Mouse (Mus musculus) embryonic facial prominence, embryonic 14.5 days (tissue): ENCODE results near the gene Ddah1. TPM values are rescaled to one million over a fixed set of nuclear protein-coding genes. Genes with fewer than 3 reads are reported as not detected.

ENCODE experiments used
- ATAC-seq: fragments of 200-750 bp; cut with Nextera tagmentation; 2 replicates; pipeline ENCODE4 v1.8.0; 2017; ENCODE audit warnings: low read depth, moderate number of reproducible peaks, moderate TSS enrichment
- DNase-seq: peaks from one replicate; pipeline ENCODE4 v3.0.0-alpha.2; 2015; ENCODE audit warnings: low spot score
- H3K27ac ChIP-seq: fragments of 300-500 bp; sonication (generic); replicated peaks from 2 replicates; pipeline ENCODE4 v1.5.1; 2014; ENCODE audit warnings: low read depth, mild to moderate bottlenecking, low read length, moderate library complexity
- H3K27me3 ChIP-seq: fragments of 300-500 bp; sonication (generic); replicated peaks from 2 replicates; pipeline ENCODE4 v1.6.1; 2014; ENCODE audit warnings: low read length; ENCODE audit not compliant: control insufficient read depth, insufficient read depth
- H3K36me3 ChIP-seq: fragments of 300-500 bp; sonication (generic); 2 replicates; pipeline ENCODE4 v1.6.1; 2014; ENCODE audit warnings: low read length, mixed read lengths; ENCODE audit not compliant: control insufficient read depth, insufficient read depth
- H3K4me1 ChIP-seq: fragments of 300-500 bp; sonication (generic); 2 replicates; pipeline ENCODE4 v1.6.1; 2014; ENCODE audit warnings: antibody characterized with exemption, low read length; ENCODE audit not compliant: control insufficient read depth, insufficient read depth
- H3K4me2 ChIP-seq: fragments of 300-500 bp; sonication (generic); 2 replicates; pipeline ENCODE4 v1.6.1; 2014; ENCODE audit warnings: low read depth, mild to moderate bottlenecking, low read length, moderate library complexity, mixed read lengths
- H3K4me3 ChIP-seq: fragments of 300-500 bp; sonication (generic); 2 replicates; pipeline ENCODE4 v1.5.1; 2014; ENCODE audit warnings: low read depth, mild to moderate bottlenecking, low read length
- H3K9ac ChIP-seq: fragments of 300-500 bp; sonication (generic); 2 replicates; pipeline ENCODE4 v1.6.1; 2014; ENCODE audit warnings: low read depth, mild to moderate bottlenecking, low read length, moderate library complexity, mixed read lengths
- H3K9me3 ChIP-seq: fragments of 300-500 bp; sonication (generic); 2 replicates; pipeline ENCODE4 v1.6.1; 2016; ENCODE audit warnings: low read length; ENCODE audit not compliant: control insufficient read depth
- WGBS: fragments of 180-500 bp; shearing (Covaris S2); extraction: QIAGEN DNeasy Blood & Tissue Kit; methylation state at CpG from one replicate; pipeline ENCODE4 v1.1.7; 2014; 5-methylcytosine and 5-hydroxymethylcytosine counted together
- polyA plus RNA-seq: library from polyadenylated mRNA; unstranded; fragments of >200 nt; fragmentation: Nextera tagmentation; extraction: Ambion mirVana; gene quantifications from 2 replicates; pipeline ENCODE4 v1.2.1, GENCODE M21; 2014

Ddah1 gene
- polyA plus RNA-seq, 1 experiment from 2014 or later, result 50.9 TPM

DNA sequence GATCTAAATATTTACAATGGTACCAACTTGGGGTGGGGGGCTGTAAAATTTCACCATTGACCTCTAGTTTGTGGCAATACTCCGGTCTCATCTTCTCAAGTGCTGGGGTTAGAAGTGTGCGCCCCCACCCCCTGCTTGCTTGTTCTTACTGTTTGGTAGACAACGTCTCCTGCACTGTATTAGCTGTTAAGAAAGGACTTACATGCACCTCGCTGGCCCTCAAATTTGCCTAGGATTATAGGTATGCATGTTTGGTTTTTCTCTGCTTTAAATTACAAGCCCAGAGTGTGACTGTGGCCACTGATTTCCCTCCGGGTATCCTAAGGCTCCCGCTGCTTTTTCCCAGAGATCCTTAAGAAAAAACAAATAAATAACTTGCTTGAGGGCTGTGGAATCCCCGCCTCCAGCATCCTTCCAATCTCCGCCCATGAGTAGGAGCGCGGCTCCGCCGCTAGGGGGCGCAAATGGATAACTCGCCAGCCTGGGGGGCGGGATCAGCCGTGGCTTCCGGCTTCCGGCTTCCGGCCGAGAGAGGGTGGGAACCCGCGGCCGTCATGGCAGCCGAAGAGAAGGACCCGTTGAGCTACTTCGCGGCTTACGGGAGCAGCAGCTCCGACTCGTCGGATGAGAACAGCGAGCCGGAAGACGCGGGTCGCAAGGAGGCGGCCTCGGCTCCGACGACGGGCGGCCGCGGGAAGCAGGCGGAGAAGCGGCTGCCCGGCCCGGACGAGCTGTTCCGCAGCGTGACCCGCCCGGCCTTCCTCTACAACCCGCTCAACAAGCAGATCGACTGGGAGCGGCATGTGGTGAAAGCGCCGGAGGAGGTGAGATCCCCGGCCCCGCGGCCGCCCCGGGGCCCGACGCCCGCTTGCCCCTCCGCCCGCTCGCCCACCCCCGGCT, 179.3 kb downstream of the Ddah1 start, which contains the start of gene 2410004B18Rik:
2410004B18Rik (plus strand) TSS at position 510 of the 900 bp plus-strand sequence.
- peaks cover 6% of the 10 kb centered on the region; the same call in 1 of the 2 replicates for H3K4me1 ChIP-seq
- no peaks in the 10 kb centered on the region for H3K27me3 ChIP-seq
- peaks cover 34% of the 10 kb centered on the region for H3K36me3 ChIP-seq
- 2% methylated on average over 22 of the region's 70 CpGs for WGBS
- DNase-seq (peak; percentile 94), ATAC-seq (peak; percentile 94)
- H3K4me2 ChIP-seq, result peak within 1 kb of the TSS; percentile 62
- no peaks in the 10 kb centered on the region for H3K9me3 ChIP-seq
- peak within 1 kb of the TSS; percentile 67 for H3K27ac ChIP-seq
- H3K9ac ChIP-seq, result peak within 1 kb of the TSS; percentile 94
- H3K4me3 ChIP-seq, result peak within 1 kb of the TSS; percentile 98

DNA sequence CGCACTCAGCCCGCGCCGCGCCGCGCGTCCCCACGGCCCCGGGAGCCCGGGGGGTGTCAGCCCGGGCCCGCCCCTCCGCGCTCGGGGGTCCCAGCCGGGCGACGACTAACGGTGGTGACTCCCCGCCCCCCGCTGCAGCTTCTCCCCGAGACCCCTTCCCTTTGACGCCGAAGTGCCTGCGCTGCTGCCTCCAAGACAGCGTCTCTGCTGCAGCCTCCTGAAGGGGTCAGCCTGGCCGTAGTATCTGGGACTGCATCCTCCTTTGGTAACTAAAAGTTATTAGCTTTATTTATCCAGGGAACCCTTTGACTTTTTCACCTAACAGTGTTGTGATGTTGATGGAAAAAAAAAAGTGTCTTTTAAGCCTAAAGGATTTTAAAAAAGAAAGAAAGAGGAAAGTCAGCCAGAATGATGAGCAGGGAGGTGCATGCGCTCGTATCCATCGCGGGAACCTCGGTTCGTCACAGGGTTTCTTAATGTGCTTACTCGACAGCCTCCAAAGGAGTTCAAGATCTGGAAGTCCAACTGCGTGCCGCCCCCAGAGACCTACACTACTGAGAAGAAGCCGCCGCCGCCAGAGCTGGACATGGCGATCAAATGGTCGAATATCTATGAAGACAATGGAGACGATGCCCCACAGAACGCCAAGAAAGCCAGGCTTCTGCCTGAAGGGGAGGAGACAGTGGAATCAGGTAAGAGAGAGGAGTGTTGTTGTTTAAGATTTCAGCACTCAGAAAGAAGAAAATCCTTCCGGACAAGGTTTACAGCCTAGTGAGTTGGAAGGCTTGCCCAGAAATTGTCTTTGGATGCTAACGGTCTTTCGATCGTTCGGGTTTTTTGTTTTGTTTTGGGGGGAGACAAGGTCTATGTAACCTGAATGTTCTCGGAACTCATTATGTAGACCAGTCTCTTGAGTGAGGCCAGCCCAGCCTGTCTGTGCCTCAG, 180.2 kb downstream of the Ddah1 start:
- Histone ChIP-seq H3K4me3 (peak overlapping the region; percentile 98), H3K27me3 (no peaks in the 10 kb centered on the region), H3K36me3 (peaks cover 34% of the 10 kb centered on the region), H3K9me3 (no peaks in the 10 kb centered on the region), H3K4me1 (peaks cover 6% of the 10 kb centered on the region; the same call in 1 of the 2 replicates), H3K27ac (peak overlapping the region; percentile 67; the same call in 1 of the 2 replicates), H3K9ac (peak overlapping the region; percentile 94), H3K4me2 (peak overlapping the region; percentile 62)
- 27% methylated on average over 34 of the region's 50 CpGs for WGBS
- ATAC-seq (no peak), DNase-seq (no peak)

DNA sequence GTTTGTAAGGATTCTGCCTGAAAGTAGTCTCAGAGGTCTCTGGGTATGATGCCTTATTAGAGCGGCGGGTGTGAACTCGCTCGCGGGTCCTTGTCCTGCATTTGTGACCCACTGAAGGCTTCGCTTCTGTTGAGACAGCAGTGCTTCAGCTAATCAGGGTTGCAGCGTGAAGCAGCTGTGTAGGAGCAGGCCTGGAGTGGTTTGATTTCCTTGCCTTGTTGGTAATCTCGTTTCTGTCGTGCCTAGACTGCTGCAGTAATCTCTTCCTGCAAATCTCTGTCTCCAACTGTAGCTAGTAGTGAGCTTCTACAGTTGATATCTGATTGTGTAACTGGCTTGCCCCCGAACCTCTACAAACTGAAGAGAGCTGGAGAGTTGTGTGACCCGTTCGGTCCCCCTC, 180.9 kb downstream of the Ddah1 start:
- Histone ChIP-seq H3K4me3 (peak overlapping the region; percentile 98; the same call in 1 of the 2 replicates), H3K27ac (no peak overlapping the region), H3K4me2 (peak overlapping the region; percentile 62), H3K27me3 (no peaks in the 10 kb centered on the region), H3K36me3 (peaks cover 38% of the 10 kb centered on the region), H3K9ac (no peak overlapping the region), H3K9me3 (no peaks in the 10 kb centered on the region), H3K4me1 (peaks cover 6% of the 10 kb centered on the region; the same call in 1 of the 2 replicates)
- DNase-seq, result no peak
- 85% methylated on average over 12 of the region's 12 CpGs for WGBS
- ATAC-seq, result no peak

DNA sequence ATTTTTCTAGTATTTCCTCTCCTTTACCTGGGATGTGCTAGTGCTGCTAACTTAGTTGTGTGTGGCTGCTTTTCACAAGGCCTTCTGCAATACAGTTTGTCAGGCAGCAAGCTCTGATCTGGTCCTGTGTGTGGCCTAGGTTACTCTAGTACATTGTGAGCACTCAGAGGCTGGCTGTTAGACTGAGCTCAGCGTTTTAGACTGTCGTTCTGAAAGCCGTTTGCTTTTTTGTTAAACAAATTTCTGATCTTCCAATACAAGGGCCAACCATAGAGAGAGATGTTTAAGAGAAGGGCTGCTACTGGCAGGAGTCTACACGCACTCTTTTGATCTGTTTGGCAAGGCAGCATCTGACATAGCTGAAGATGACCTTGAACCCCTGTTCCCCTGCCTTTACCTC, 181.5 kb downstream of the Ddah1 start:
- no peaks in the 10 kb centered on the region for H3K27me3 ChIP-seq
- no peak overlapping the region for H3K27ac ChIP-seq
- no peak overlapping the region for H3K4me3 ChIP-seq
- DNase-seq, result no peak
- ATAC-seq, result no peak
- peaks cover 44% of the 10 kb centered on the region for H3K36me3 ChIP-seq
- no peak overlapping the region for H3K4me2 ChIP-seq
- H3K9me3 ChIP-seq, result no peaks in the 10 kb centered on the region
- no peak overlapping the region for H3K9ac ChIP-seq
- H3K4me1 ChIP-seq, result peaks cover 6% of the 10 kb centered on the region; the same call in 1 of the 2 replicates
- WGBS, result 88% methylated on average over 4 of the region's 4 CpGs

DNA sequence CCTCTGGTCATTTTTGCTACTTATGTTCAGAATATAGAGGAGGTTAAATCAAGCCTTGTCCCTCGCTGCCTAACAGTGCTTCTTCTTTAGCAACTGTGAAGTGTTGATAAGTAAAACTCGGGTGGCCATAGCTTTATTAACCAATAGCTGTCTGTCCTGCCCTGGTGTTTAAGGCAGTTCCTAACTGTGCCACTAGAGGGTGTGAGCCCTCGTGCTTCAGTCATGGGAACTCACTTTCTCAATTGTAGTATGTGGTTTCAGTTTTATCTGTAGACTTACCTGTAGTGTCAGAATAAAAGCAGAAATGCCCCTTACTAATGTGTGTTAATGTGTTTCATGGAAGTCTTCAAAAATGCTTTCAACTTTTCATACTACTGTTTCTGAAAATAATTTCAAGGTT, 183.5 kb downstream of the Ddah1 start:
- 12% methylated on average over 3 of the region's 3 CpGs for WGBS
- Histone ChIP-seq H3K27me3 (no peaks in the 10 kb centered on the region), H3K9ac (no peak overlapping the region), H3K4me1 (peaks cover 6% of the 10 kb centered on the region; the same call in 1 of the 2 replicates), H3K36me3 (peaks cover 49% of the 10 kb centered on the region), H3K9me3 (no peaks in the 10 kb centered on the region), H3K4me3 (no peak overlapping the region), H3K27ac (no peak overlapping the region), H3K4me2 (no peak overlapping the region)
- peak; percentile 59 for DNase-seq
- ATAC-seq, result no peak

Other genes starting within 250 kb of the Ddah1 start
- 27.9 and 32.5 TPM in 2 replicates for gene Znhit6, start 182.5 kb upstream of the Ddah1 start, polyA plus RNA-seq
- gene Ccn1, start 108.7 kb upstream of the Ddah1 start, polyA plus RNA-seq, result 42.6 and 50.5 TPM in 2 replicates
- 52.1 and 54.8 TPM in 2 replicates for gene Bcl10, start 164.1 kb downstream of the Ddah1 start, polyA plus RNA-seq
- gene 2410004B18Rik, start 179.3 kb downstream of the Ddah1 start, polyA plus RNA-seq, result 47.3 and 48.9 TPM in 2 replicates
- 2.3 and 2.4 TPM in 2 replicates for gene Syde2, start 229.2 kb downstream of the Ddah1 start, polyA plus RNA-seq